Mouse (Mus musculus): ENCODE measurements around the gene Psmd1.

Psmd1 gene

GRCm38 (mm10) chr1:86062523-86062922 is 1.7 kb upstream of the Psmd1 start:
- no peak for DNase-seq (ENCODE audit: low spot score)

- no peak for DNase-seq (ENCODE audit: low spot score)
Observed at GRCm38 (mm10) chr1:86076565-86076964, 12.4 kb downstream of the Psmd1 start.

GRCm38 (mm10) chr1:86094413-86094812 is 30.2 kb downstream of the Psmd1 start:
- DNase-seq (ENCODE audit: low spot score), result no peak

- DNase-seq (ENCODE audit: low spot score), result no peak
Observed at GRCm38 (mm10) chr1:86105054-86105453, 40.9 kb downstream of the Psmd1 start.

- DNase-seq (ENCODE audit: low spot score), result no peak
Observed at GRCm38 (mm10) chr1:86111779-86112178, 47.6 kb downstream of the Psmd1 start, which contains the start of gene Htr2b. Gene Htr2b, minus strand, starts transcription at chr1:86111970.

GRCm38 (mm10) chr1:86114141-86114540 is 50.0 kb downstream of the Psmd1 start:
- no peak for DNase-seq (ENCODE audit: low spot score)

GRCm38 (mm10) chr1:86119549-86119948 is 55.4 kb downstream of the Psmd1 start:
- no peak for DNase-seq (ENCODE audit: low spot score)

- DNase-seq (ENCODE audit: low spot score), result no peak
Observed at GRCm38 (mm10) chr1:86126036-86126435, 61.8 kb downstream of the Psmd1 start.

- DNase-seq (ENCODE audit: low spot score), result no peak
Observed at GRCm38 (mm10) chr1:86133337-86133736, 69.2 kb downstream of the Psmd1 start, which contains the start of gene Gm21972. Gene Gm21972, plus strand, starts transcription at chr1:86133637.

- no peak for DNase-seq (ENCODE audit: low spot score)
Observed at GRCm38 (mm10) chr1:86135315-86135714, 71.1 kb downstream of the Psmd1 start.

GRCm38 (mm10) chr1:86141081-86141480 is 76.9 kb downstream of the Psmd1 start:
- no peak for DNase-seq (ENCODE audit: low spot score)

GRCm38 (mm10) chr1:86143165-86143564 is 79.0 kb downstream of the Psmd1 start:
- DNase-seq (ENCODE audit: low spot score), result no peak

GRCm38 (mm10) chr1:86144001-86144944 is 80.1 kb downstream of the Psmd1 start:
- no peak for DNase-seq (ENCODE audit: low spot score)

GRCm38 (mm10) chr1:86146293-86146692 is 82.1 kb downstream of the Psmd1 start:
- no peak for DNase-seq (ENCODE audit: low spot score)

GRCm38 (mm10) chr1:86147557-86147956 is 83.4 kb downstream of the Psmd1 start:
- no peak for DNase-seq (ENCODE audit: low spot score)

- DNase-seq (ENCODE audit: low spot score), result no peak
Observed at GRCm38 (mm10) chr1:86148161-86148560, 84.0 kb downstream of the Psmd1 start.

- DNase-seq (ENCODE audit: low spot score), result no peak
Observed at GRCm38 (mm10) chr1:86150929-86151328, 86.7 kb downstream of the Psmd1 start.

GRCm38 (mm10) chr1:86151376-86151775 is 87.2 kb downstream of the Psmd1 start:
- DNase-seq (ENCODE audit: low spot score), result no peak

GRCm38 (mm10) chr1:86152618-86153017 is 88.4 kb downstream of the Psmd1 start:
- DNase-seq (ENCODE audit: low spot score), result peak; percentile 30

- DNase-seq (ENCODE audit: low spot score), result peak; percentile 94
Observed at GRCm38 (mm10) chr1:86154133-86154823, 90.1 kb downstream of the Psmd1 start, which contains the start of gene Armc9. Gene Armc9, plus strand, starts transcription at chr1:86154780.

- no peak for DNase-seq (ENCODE audit: low spot score)
Observed at GRCm38 (mm10) chr1:86154824-86155164, 90.6 kb downstream of the Psmd1 start.

- DNase-seq (ENCODE audit: low spot score), result no peak
Observed at GRCm38 (mm10) chr1:86156075-86156474, 91.9 kb downstream of the Psmd1 start.

GRCm38 (mm10) chr1:86156595-86156994 is 92.4 kb downstream of the Psmd1 start:
- DNase-seq (ENCODE audit: low spot score), result no peak
